Mouse (Mus musculus) erythroblast, embryonic 14.5 days (primary cell): Measurements from ENCODE around the gene Dscaml1. TPM values are rescaled to one million over a fixed set of nuclear protein-coding genes. Genes with fewer than 3 reads are reported as not detected.

Experiments
- H3K27me3 ChIP-seq: 2 replicates; pipeline ENCODE4 v1.6.1; 2012; ENCODE audit warnings: inconsistent platforms; ENCODE audit not compliant: control insufficient read depth
- H3K36me3 ChIP-seq: 2 replicates; pipeline ENCODE4 v1.6.1; 2012; ENCODE audit warnings: mild to moderate bottlenecking, inconsistent platforms; ENCODE audit not compliant: control insufficient read depth
- H3K4me1 ChIP-seq: 2 replicates; pipeline ENCODE4 v1.6.1; 2012; ENCODE audit warnings: inconsistent platforms; ENCODE audit not compliant: control insufficient read depth
- H3K4me3 ChIP-seq: replicated peaks from 2 replicates; pipeline ENCODE3; 2012; ENCODE audit warnings: moderate library complexity, mild to moderate bottlenecking, inconsistent platforms
- H3K9me3 ChIP-seq: 2 replicates; pipeline ENCODE4 v1.6.1; 2012; ENCODE audit warnings: low read length, inconsistent platforms, mixed read lengths; ENCODE audit not compliant: control insufficient read depth
- GATA1 ChIP-seq: IDR thresholded peaks from 2 replicates; pipeline ENCODE4 v1.6.1; 2012; ENCODE audit warnings: low read length, inconsistent platforms, mixed read lengths
- TAL1 ChIP-seq: IDR thresholded peaks from 3 replicates; pipeline ENCODE4 v1.6.1; 2012; ENCODE audit warnings: low read length, inconsistent platforms, mixed read lengths
- polyA plus RNA-seq: library from polyadenylated mRNA; stranded (reverse); fragments of >175 nt; gene quantifications from 2 replicates; pipeline ENCODE4 v1.2.3, GENCODE M21; 2012

The Dscaml1 gene
- polyA plus RNA-seq, 1 experiment = not detected

DNA sequence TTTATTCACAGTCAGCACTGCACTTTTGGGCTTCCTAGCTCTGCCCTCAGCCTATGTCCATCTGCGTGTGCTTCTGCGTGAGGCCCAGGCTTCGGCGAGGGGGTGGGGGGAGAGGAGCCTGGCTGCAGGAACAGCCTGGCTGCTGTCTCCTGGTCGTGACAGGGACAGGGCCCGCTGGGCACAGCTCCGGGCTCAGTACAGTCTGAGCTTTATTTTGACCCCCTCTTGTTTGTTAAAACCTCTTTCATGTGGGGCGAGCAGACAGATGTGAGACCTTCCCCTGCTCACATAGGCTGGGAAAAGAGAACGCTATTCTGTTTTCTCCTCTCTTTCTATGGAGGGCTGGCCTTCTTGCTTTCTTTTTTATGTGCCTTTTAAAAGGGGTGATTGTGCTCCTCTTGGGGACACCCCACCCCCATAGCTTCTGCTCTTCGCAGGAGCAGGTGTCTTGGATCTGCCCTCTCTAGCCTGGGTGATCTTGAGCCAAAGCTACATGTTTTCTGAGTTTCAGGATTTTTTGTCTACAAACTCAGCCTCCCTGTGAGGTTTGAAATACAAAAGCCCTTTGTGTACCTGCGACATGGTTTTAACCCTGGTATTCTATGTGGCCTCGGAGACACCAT lies 60.9 kb downstream of the Dscaml1 start:
- Histone ChIP-seq H3K4me3 (no peak overlapping the region), H3K4me1 (no peaks in the 10 kb centered on the region)
- no peak for TF ChIP-seq TAL1
- no peak for TF ChIP-seq GATA1

DNA sequence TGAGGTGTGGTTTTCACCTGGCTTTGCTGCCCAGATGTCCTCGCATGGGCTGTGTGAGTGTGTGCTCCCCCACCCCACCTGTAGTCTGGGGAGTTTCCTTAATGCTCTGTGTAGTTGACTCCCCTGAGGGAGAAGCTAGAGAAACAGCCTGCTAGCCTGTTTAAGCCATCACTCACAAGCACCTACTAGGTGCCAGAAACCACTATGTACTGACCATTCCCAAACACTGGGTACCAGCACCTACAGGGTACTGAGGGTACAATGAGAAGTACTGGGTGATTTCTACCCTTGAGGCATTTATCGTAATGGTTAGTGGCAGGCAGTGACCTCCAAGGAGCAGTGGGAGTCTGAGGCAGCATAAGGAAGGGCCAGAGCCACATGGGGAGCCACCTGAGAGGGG lies 64.5 kb downstream of the Dscaml1 start:
- TF ChIP-seq GATA1 = no peak
- TF ChIP-seq TAL1 = no peak
- no peaks in the 10 kb centered on the region for H3K4me1 ChIP-seq
- no peaks in the 10 kb centered on the region for H3K36me3 ChIP-seq
- H3K27me3 ChIP-seq = no peaks in the 10 kb centered on the region
- H3K9me3 ChIP-seq = no peaks in the 10 kb centered on the region
- H3K4me3 ChIP-seq = no peak overlapping the region

More for the DNA sequence above, 60.9 kb downstream of the Dscaml1 start:
- Histone ChIP-seq H3K9me3 (no peaks in the 10 kb centered on the region), H3K36me3 (no peaks in the 10 kb centered on the region), H3K27me3 (no peaks in the 10 kb centered on the region)

DNA sequence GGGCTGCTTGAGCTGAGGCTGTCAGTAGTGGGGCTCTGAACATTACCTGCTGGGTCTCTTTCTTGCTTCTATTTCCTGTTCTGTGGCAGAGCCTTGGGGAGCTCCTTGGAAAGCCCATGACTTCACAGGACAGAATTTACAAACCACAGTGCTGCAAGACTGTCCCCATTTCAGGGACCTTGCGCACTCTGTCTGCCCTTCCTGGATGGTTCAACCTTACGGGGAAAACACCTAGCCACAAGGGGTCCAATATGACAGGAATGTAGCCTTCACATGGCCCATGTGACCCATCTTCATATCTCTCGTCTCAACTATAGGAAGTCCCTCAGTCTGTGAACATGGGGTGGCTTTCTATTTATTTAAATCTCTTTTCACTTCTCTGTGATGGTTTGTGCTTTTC lies 68.5 kb downstream of the Dscaml1 start:
- TF ChIP-seq TAL1 (no peak), GATA1 (no peak)
- Histone ChIP-seq H3K9me3 (no peaks in the 10 kb centered on the region), H3K36me3 (no peaks in the 10 kb centered on the region), H3K4me3 (no peak overlapping the region), H3K4me1 (no peaks in the 10 kb centered on the region), H3K27me3 (no peaks in the 10 kb centered on the region)

DNA sequence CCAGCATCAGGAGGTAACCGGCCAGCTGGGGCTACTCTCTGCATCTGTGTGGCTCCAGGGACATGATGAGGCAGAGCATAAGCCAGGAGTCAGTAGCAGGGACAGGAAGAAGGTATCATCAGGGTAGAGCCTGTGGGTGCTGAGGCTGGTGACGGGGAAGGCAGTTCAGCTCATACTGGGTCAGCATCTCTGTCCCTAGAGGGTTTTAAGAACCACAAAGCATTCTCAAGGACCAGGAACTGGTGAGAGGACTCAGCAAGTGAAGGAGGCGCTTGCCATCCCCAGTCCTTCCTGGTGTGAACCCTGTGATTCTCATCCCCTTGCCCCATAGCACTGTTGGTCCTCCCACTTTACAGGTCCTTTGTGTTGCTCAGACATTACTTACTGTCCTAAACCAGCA lies 69.9 kb downstream of the Dscaml1 start:
- H3K4me3 ChIP-seq = no peak overlapping the region

DNA sequence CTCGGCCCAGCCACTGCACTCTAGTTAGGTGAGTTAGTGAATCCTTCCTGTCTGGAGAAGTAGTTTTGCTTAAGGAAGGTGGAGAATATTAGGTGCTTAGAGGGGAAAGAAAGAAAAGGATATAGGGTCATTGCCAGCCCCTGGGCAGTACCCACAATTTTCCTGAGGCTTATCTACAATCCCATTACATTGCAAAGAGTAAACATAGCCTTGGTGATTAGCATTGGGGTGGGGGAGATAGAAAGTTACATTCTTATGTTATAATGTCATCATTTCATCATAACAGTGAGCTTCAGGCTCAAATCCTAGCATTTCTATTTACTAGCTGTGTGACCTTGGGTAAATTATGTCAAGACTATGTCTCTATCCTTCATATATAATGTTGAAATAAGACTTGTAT lies 70.5 kb downstream of the Dscaml1 start:
- H3K27me3 ChIP-seq = no peaks in the 10 kb centered on the region
- TF ChIP-seq GATA1 (no peak), TAL1 (no peak)

More for the DNA sequence above, 69.9 kb downstream of the Dscaml1 start:
- Histone ChIP-seq H3K27me3 (no peaks in the 10 kb centered on the region), H3K9me3 (no peaks in the 10 kb centered on the region), H3K4me1 (no peaks in the 10 kb centered on the region), H3K36me3 (no peaks in the 10 kb centered on the region)
- TF ChIP-seq TAL1 (no peak), GATA1 (no peak)

DNA sequence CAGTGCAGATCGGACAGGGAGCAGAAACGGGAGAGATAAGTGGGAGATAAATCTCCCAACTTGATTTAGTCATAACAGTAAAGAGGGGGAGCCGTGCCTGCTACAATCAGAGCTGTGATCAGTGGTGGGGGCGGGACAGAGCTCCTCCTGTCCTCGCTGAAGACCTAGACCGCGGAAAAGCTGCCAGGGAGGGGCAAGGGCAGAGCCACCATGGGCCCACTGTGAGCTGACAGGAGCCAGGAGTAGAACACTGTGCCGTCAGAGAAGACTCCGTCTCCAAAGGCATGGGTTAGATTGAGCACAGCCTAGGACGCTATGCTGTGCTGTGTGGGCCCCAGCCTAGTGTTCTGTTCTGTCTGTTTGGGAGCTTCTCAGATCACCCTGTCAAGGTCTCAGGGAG lies 72.8 kb downstream of the Dscaml1 start:
- no peaks in the 10 kb centered on the region for H3K27me3 ChIP-seq
- no peak for TF ChIP-seq TAL1
- no peak for TF ChIP-seq GATA1
- no peaks in the 10 kb centered on the region for H3K36me3 ChIP-seq
- H3K4me3 ChIP-seq = no peak overlapping the region
- H3K4me1 ChIP-seq = no peaks in the 10 kb centered on the region
- H3K9me3 ChIP-seq = no peaks in the 10 kb centered on the region

More for the DNA sequence above, 70.5 kb downstream of the Dscaml1 start:
- no peak overlapping the region for H3K4me3 ChIP-seq
- H3K36me3 ChIP-seq = no peaks in the 10 kb centered on the region
- no peaks in the 10 kb centered on the region for H3K9me3 ChIP-seq
- no peaks in the 10 kb centered on the region for H3K4me1 ChIP-seq

DNA sequence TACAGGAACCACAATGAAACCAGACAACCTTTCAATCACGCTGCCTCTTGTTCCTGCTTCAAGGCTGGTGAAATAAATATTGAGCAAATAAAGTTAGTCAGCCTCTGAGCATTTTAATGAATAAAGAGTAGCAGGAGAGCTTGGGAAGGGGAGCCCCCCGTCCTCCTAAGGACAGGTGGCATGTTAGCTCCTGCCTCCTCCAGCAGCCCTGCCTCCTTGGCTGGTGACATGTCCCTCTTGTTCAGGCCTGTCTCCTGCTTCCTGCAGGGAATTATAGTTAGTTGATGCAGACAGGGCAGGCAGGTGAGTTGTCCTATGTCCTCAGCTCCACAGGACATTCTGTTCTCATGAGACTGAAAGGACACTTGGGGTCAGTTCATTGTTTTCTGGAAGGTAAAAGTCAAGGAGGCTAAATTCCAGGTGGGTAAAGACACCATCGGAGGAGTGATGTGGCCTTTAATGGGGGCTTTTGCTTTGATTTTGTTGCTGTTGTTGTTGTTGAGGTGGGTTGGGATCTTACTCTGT lies 73.7 kb downstream of the Dscaml1 start:
- no peak overlapping the region for H3K4me3 ChIP-seq
- no peaks in the 10 kb centered on the region for H3K4me1 ChIP-seq
- TF ChIP-seq GATA1 (no peak), TAL1 (no peak)
- H3K9me3 ChIP-seq = no peaks in the 10 kb centered on the region
- H3K36me3 ChIP-seq = no peaks in the 10 kb centered on the region
- H3K27me3 ChIP-seq = no peaks in the 10 kb centered on the region

DNA sequence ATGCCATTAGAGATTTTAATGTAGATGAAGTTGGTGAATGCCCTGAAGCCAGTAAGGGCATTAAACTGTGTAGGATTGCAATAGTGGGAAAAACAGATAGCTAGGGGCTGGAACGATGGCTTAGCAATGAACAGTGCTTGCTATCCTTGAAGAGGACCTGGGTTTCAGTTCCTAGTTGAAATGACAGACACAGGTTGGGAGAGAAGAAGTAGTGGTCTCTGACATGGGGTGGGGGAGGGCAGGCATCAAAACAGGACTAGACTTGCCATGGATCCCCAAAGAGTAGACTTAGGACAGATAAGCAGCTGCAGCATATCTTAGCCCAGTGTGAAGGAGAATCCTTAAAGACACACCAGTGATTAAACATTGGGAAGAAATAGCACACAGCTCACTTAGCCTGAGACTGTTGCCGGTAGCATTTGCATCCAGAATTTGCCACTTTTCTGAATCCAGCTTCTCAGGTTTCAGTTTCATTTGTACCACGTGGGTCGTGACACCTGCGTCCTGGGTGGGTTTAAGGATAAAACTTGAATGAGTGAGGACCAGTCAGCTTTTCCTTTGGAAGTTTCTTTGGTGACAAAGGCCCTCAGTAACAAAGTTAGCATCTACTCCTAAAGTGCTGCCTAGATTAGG lies 75.0 kb downstream of the Dscaml1 start:
- Histone ChIP-seq H3K9me3 (no peaks in the 10 kb centered on the region), H3K4me3 (no peak overlapping the region), H3K4me1 (peaks cover 7% of the 10 kb centered on the region), H3K27me3 (no peaks in the 10 kb centered on the region), H3K36me3 (no peaks in the 10 kb centered on the region)
- TF ChIP-seq TAL1 = no peak
- TF ChIP-seq GATA1 = no peak

DNA sequence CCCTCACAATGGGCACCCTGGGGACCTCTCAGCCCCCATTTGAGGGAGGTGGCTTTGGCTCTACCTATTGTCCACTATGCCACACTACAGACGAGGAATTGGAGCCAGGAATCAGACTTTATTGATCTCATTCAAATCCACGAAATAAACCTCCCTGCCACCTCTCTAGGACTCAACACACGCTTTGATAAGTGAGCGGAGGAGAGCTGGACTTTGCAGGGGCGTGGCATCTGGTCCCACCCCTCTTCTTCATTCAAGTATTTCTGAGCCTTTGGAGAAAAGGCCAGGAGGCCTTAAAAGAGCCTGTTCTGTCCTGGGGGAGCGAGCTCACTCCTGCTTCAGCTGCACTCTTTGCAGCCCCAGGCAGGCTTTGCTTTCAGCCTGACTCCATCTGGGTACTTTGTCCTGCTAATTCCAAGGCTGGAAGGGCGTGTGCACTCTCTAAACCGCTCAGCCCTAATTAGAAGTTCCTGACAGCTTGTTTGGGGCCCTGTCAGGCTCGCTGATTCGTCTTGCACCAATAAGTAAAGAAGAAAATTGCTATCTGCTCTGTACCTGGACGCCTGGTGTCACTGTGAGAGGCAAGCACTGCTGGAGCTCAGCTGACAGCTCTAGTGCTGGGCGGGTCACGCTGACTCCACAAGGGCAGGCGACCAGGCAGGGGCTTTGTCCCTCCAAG lies 75.7 kb downstream of the Dscaml1 start:
- Histone ChIP-seq H3K9me3 (no peaks in the 10 kb centered on the region), H3K36me3 (no peaks in the 10 kb centered on the region), H3K4me3 (no peak overlapping the region), H3K4me1 (peaks cover 7% of the 10 kb centered on the region), H3K27me3 (no peaks in the 10 kb centered on the region)
- TF ChIP-seq TAL1 (no peak), GATA1 (no peak)
